Mouse (Mus musculus): ENCODE measurements around the gene Rab3d.

The Rab3d gene

GRCm38 (mm10) chr9:21918035-21918592 is at the start of gene Rab3d:
Gene Rab3d, minus strand, starts transcription at chr9:21918192.
- DNase-seq (ENCODE audit: low read depth) = peak; percentile 96

GRCm38 (mm10) chr9:21963417-21963816 is 45.4 kb upstream of the Rab3d start, which contains the start of gene Epor:
Gene Epor, minus strand, starts transcription at chr9:21963506.
- DNase-seq (ENCODE audit: low read depth) = no peak

- no peak for DNase-seq (ENCODE audit: low read depth)
These were observed 44.5 kb upstream of the Rab3d start for GRCm38 (mm10) chr9:21962416-21963059.

GRCm38 (mm10) chr9:21962010-21962409 is 44.0 kb upstream of the Rab3d start:
- no peak for DNase-seq (ENCODE audit: low read depth)

GRCm38 (mm10) chr9:21961366-21961980 is 43.5 kb upstream of the Rab3d start:
- no peak for DNase-seq (ENCODE audit: low read depth)

GRCm38 (mm10) chr9:21960558-21961208 is 42.7 kb upstream of the Rab3d start:
- no peak for DNase-seq (ENCODE audit: low read depth)

GRCm38 (mm10) chr9:21960135-21960534 is 42.1 kb upstream of the Rab3d start:
- DNase-seq (ENCODE audit: low read depth) = no peak

GRCm38 (mm10) chr9:21959244-21959643 is 41.3 kb upstream of the Rab3d start:
- no peak for DNase-seq (ENCODE audit: low read depth)

- DNase-seq (ENCODE audit: low read depth) = no peak
These were observed 40.4 kb upstream of the Rab3d start for GRCm38 (mm10) chr9:21958372-21958771.

- DNase-seq (ENCODE audit: low read depth) = peak; percentile 96
These were observed 37.7 kb upstream of the Rab3d start, which contains the start of gene Swsap1 for GRCm38 (mm10) chr9:21955570-21956281. Gene Swsap1, plus strand, starts transcription at chr9:21955755.

GRCm38 (mm10) chr9:21955225-21955569 is 37.2 kb upstream of the Rab3d start:
- no peak for DNase-seq (ENCODE audit: low read depth)

GRCm38 (mm10) chr9:21954635-21955034 is 36.6 kb upstream of the Rab3d start:
- no peak for DNase-seq (ENCODE audit: low read depth)

GRCm38 (mm10) chr9:21953600-21953999 is 35.6 kb upstream of the Rab3d start:
- no peak for DNase-seq (ENCODE audit: low read depth)

- DNase-seq (ENCODE audit: low read depth) = no peak
These were observed 34.0 kb upstream of the Rab3d start for GRCm38 (mm10) chr9:21951977-21952376.

GRCm38 (mm10) chr9:21950322-21950721 is 32.3 kb upstream of the Rab3d start:
- DNase-seq (ENCODE audit: low read depth) = peak; percentile 79

- no peak for DNase-seq (ENCODE audit: low read depth)
These were observed 30.8 kb upstream of the Rab3d start for GRCm38 (mm10) chr9:21948790-21949189.

- no peak for DNase-seq (ENCODE audit: low read depth)
These were observed 30.2 kb upstream of the Rab3d start for GRCm38 (mm10) chr9:21948146-21948545.

GRCm38 (mm10) chr9:21947540-21948130 is 29.6 kb upstream of the Rab3d start:
- no peak for DNase-seq (ENCODE audit: low read depth)

GRCm38 (mm10) chr9:21944267-21944666 is 26.3 kb upstream of the Rab3d start:
- DNase-seq (ENCODE audit: low read depth) = no peak

GRCm38 (mm10) chr9:21943638-21944037 is 25.6 kb upstream of the Rab3d start:
- DNase-seq (ENCODE audit: low read depth) = no peak

- no peak for DNase-seq (ENCODE audit: low read depth)
These were observed 25.1 kb upstream of the Rab3d start for GRCm38 (mm10) chr9:21943046-21943445.
